Mouse (Mus musculus) kidney, adult 2 months (tissue): Measurements from ENCODE around the gene Otud6a. TPM values are rescaled to one million over a fixed set of nuclear protein-coding genes. Genes with fewer than 3 reads are reported as not detected.
"Not testable (repeated sequence)": the region's sequence is repeated elsewhere in the genome, so short reads cannot be mapped to it uniquely, and the experiment has no call there.

Experiments
- DNase-seq: peaks from one replicate; pipeline ENCODE4 v3.0.0; 2021
- H3K27ac ChIP-seq: fragments of 200-500 bp; 2 replicates; pipeline ENCODE4 v1.5.1; 2012; ENCODE audit warnings: low read depth, low read length, control low read depth, inconsistent platforms; ENCODE audit not compliant: insufficient read depth
- H3K27me3 ChIP-seq: fragments of 200-500 bp; replicated peaks from 2 replicates; pipeline ENCODE4 v1.6.1; 2012; ENCODE audit warnings: mild to moderate bottlenecking, moderate library complexity, low read length, inconsistent platforms; ENCODE audit not compliant: control insufficient read depth, insufficient read depth
- H3K36me3 ChIP-seq: fragments of 200-500 bp; 2 replicates; pipeline ENCODE4 v1.6.1; 2012; ENCODE audit warnings: mild to moderate bottlenecking, moderate library complexity, low read length, inconsistent platforms; ENCODE audit not compliant: control insufficient read depth, insufficient read depth
- H3K4me1 ChIP-seq: fragments of 200-500 bp; 2 replicates; pipeline ENCODE4 v1.6.1; 2011; ENCODE audit warnings: low read length; ENCODE audit not compliant: control insufficient read depth, insufficient read depth
- H3K4me3 ChIP-seq: fragments of 200-500 bp; 2 replicates; pipeline ENCODE4 v1.5.1; 2011; ENCODE audit warnings: mild to moderate bottlenecking, low read depth, low read length, control low read depth; ENCODE audit not compliant: insufficient read depth
- CTCF ChIP-seq: fragments of 200-500 bp; conservative IDR thresholded peaks from 2 replicates; pipeline ENCODE4 v1.5.1; 2011; ENCODE audit warnings: low read depth, mild to moderate bottlenecking, control low read depth, low read length, moderate library complexity, mixed read lengths; ENCODE audit not compliant: insufficient read depth, insufficient read length
- POLR2A ChIP-seq: fragments of 200-500 bp; IDR thresholded peaks from one replicate; pipeline ENCODE4 v1.6.1; 2011; ENCODE audit warnings: low read depth, low read length, control low read depth
- WGBS: fragments of 180-500 bp; shearing (Covaris S2); methylation state at CpG from one replicate; pipeline ENCODE4 v1.1.7; 2018; 5-methylcytosine and 5-hydroxymethylcytosine counted together
- polyA plus RNA-seq: library from polyadenylated mRNA; depleted of rRNA; stranded (reverse); fragments of >200 nt; gene quantifications from 2 replicates; pipeline ENCODE4 v1.2.3, GENCODE M21; 2012; rRNA removed

Otud6a gene
- polyA plus RNA-seq, 1 experiment, result not detected

- Histone ChIP-seq H3K4me3 (no peak overlapping the region), H3K27ac (no peak overlapping the region), H3K4me1 (no peaks in the 10 kb centered on the region), H3K36me3 (no peaks in the 10 kb centered on the region), H3K27me3 (no peaks in the 10 kb centered on the region)
- 76% methylated on average over 3 of the region's 3 CpGs for WGBS
- no peak for DNase-seq
- TF ChIP-seq CTCF, result no peak
- TF ChIP-seq POLR2A, result no peak
Measured at GRCm38 (mm10) chrX:100432311-100432710, 3.5 kb downstream of the Otud6a start.

GRCm38 (mm10) chrX:100442617-100443016 lies 13.8 kb downstream of the Otud6a start, which contains the start of gene Awat2:
TSS of gene Awat2 (minus strand) at chrX:100442717.
- H3K36me3 ChIP-seq, DNase-seq, H3K27ac ChIP-seq, H3K27me3 ChIP-seq, H3K4me3 ChIP-seq, H3K4me1 ChIP-seq: not testable (repeated sequence)
- 83% methylated on average over 2 of the region's 2 CpGs for WGBS

- Histone ChIP-seq H3K4me1 (no peaks in the 10 kb centered on the region), H3K36me3 (no peaks in the 10 kb centered on the region), H3K4me3 (no peak overlapping the region), H3K27ac (no peak overlapping the region), H3K27me3 (no peaks in the 10 kb centered on the region)
- no peak for TF ChIP-seq CTCF
- no peak for TF ChIP-seq POLR2A
- 95% methylated on average over 7 of the region's 7 CpGs for WGBS
- no peak for DNase-seq
Measured at GRCm38 (mm10) chrX:100443532-100443931, 14.7 kb downstream of the Otud6a start.

- DNase-seq, result peak; percentile 1
- WGBS, result 56% methylated on average over 4 of the region's 4 CpGs
- Histone ChIP-seq H3K36me3 (no peaks in the 10 kb centered on the region), H3K27ac (no peak overlapping the region), H3K27me3 (no peaks in the 10 kb centered on the region), H3K4me1 (no peaks in the 10 kb centered on the region), H3K4me3 (no peak overlapping the region)
- TF ChIP-seq CTCF (no peak), POLR2A (no peak)
Measured at GRCm38 (mm10) chrX:100468047-100468446, 39.2 kb downstream of the Otud6a start.

- Histone ChIP-seq H3K27ac (no peak overlapping the region), H3K36me3 (no peaks in the 10 kb centered on the region), H3K27me3 (no peaks in the 10 kb centered on the region), H3K4me1 (no peaks in the 10 kb centered on the region), H3K4me3 (no peak overlapping the region)
- TF ChIP-seq POLR2A (no peak), CTCF (no peak)
- 66% methylated on average over 3 of the region's 3 CpGs for WGBS
- DNase-seq, result peak; percentile 2
Measured at GRCm38 (mm10) chrX:100470126-100470525, 41.3 kb downstream of the Otud6a start.

GRCm38 (mm10) chrX:100471491-100471890 lies 42.7 kb downstream of the Otud6a start:
- no peak for DNase-seq
- H3K36me3 ChIP-seq, result no peaks in the 10 kb centered on the region
- WGBS, result 72% methylated on average over 3 of the region's 3 CpGs
- TF ChIP-seq CTCF (no peak), POLR2A (no peak)
- no peak overlapping the region for H3K4me3 ChIP-seq
- no peak overlapping the region for H3K27ac ChIP-seq
- H3K27me3 ChIP-seq, result no peaks in the 10 kb centered on the region
- no peaks in the 10 kb centered on the region for H3K4me1 ChIP-seq

GRCm38 (mm10) chrX:100475569-100476223 lies 46.9 kb downstream of the Otud6a start:
- H3K27ac ChIP-seq, result no peak overlapping the region
- WGBS, result 77% methylated on average over 4 of the region's 4 CpGs
- no peaks in the 10 kb centered on the region for H3K27me3 ChIP-seq
- DNase-seq, result no peak
- no peak overlapping the region for H3K4me3 ChIP-seq
- no peak for TF ChIP-seq CTCF
- no peak for TF ChIP-seq POLR2A
- H3K36me3 ChIP-seq, result no peaks in the 10 kb centered on the region
- no peaks in the 10 kb centered on the region for H3K4me1 ChIP-seq

Other genes starting within 250 kb of the Otud6a start
- gene Awat2, start 13.7 kb downstream of the Otud6a start, polyA plus RNA-seq, result 0.54 and 0.70 TPM in 2 replicates
- 38.4 and 47.9 TPM in 2 replicates for gene Igbp1, start 65.3 kb downstream of the Otud6a start, polyA plus RNA-seq
- gene Dgat2l6, start 95.8 kb downstream of the Otud6a start, polyA plus RNA-seq, result not detected in 2 replicates
- not detected in 2 replicates for gene Awat1, start 143.2 kb downstream of the Otud6a start, polyA plus RNA-seq
- not detected in 2 replicates for gene P2ry4, start 165.9 kb downstream of the Otud6a start, polyA plus RNA-seq
- gene Arr3, start 176.5 kb downstream of the Otud6a start, polyA plus RNA-seq, result not detected in 2 replicates
- gene Kif4, start 196.7 kb downstream of the Otud6a start, polyA plus RNA-seq, result 0.10 and 0.11 TPM in 2 replicates
- gene Pdzd11, start 197.6 kb downstream of the Otud6a start, polyA plus RNA-seq, result 31.2 and 36.6 TPM in 2 replicates